Mouse (Mus musculus): ENCODE measurements at regions not wholly inside any gene's neighbourhood (a gene's known extent, or its start where the extent isn't known, plus 50 kb on each side); places are given as distances from the start of the nearest gene placed in this dataset.

DNA sequence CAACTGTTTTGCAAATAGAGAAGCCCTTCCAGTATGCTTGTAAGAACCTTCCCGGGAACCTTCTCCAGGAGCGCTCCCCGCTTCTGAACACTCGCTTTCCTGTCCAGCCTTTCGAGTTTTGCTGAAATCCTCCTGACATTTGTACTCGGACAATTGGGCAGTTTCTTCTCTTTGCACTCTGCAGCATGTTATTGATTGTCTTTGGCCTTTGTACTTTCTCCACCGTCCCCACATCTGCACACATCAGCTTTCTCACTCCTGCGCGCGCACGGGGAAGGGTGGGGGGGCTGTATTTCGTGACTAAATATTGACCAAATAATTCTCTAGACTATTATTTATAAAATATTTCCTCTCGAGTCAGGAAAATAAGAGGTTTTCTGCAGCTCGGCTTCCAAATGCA is 567.2 kb upstream of the Id4 start:
- TF ChIP-seq CTCF (IDR thresholded peaks at IDR 0.05; ENCODE audit: low read depth) (no peak), EP300 (IDR thresholded peaks at IDR 0.05; ENCODE audit: low read depth) (no peak)

Measured in liver, postnatal 0 days (tissue).